Mouse (Mus musculus) cerebellum, adult 2 months (tissue): ENCODE results near the gene Fam104a.

Source experiments
- CTCF ChIP-seq: fragments of 200-500 bp; IDR thresholded peaks from 2 replicates; pipeline ENCODE4 v1.5.1; 2011; ENCODE audit warnings: low read depth, mild to moderate bottlenecking, control low read depth, low read length, moderate library complexity, borderline replicate concordance; ENCODE audit not compliant: insufficient read depth
- POLR2A ChIP-seq: fragments of 200-500 bp; IDR thresholded peaks from 2 replicates; pipeline ENCODE4 v1.6.1; 2011; ENCODE audit warnings: low read length, control low read depth, borderline replicate concordance; ENCODE audit not compliant: insufficient read depth

DNA sequence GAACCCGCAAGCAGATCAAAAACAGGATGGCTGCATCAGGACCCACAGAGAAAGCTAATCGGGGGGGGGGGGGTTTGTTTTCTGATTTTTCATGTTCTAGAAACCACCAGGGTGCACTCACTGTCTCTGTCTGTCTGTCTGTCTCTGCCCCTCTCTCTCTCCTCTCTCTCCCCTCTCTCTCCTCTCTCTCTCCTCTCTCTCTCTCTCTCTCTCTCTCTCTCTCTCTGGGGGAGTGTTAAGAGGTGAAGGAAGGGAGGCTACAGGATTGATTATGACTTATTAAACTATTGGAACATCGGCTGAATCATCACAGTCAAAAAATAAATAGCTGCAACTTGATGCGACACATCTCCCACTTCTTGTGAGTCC, 65.7 kb downstream of the Fam104a start:
- TF ChIP-seq CTCF: no peak
- TF ChIP-seq POLR2A: no peak
